Comparison of ENCODE assay signal across 17 mouse cellular contexts in genomic region chr17:74586768-74587167, GRCm38 (mm10).
"Had no signal": no experiment of that assay in that cellular context is flagged by ENCODE, and none has a peak within 500 bp of the region (broad histone marks: within the 10 kb centered on the region; RNA-seq: fewer than 3 reads in every experiment).

No protein-coding gene starts in this region.

- H3K4me1 ChIP-seq: liver, embryonic 15.5 days; lung, embryonic 15.5 days; midbrain, embryonic 13.5 days; midbrain, embryonic 15.5 days; neural tube, embryonic 12.5 days; stomach, embryonic 15.5 days had no signal

- H3K4me2 ChIP-seq: liver, embryonic 15.5 days; lung, embryonic 15.5 days; midbrain, embryonic 11.5 days; midbrain, embryonic 13.5 days; midbrain, embryonic 15.5 days; neural tube, embryonic 12.5 days; stomach, embryonic 15.5 days had no signal

- H3K27me3 ChIP-seq: liver, embryonic 15.5 days; lung, embryonic 15.5 days; megakaryocyte, embryonic 14.5 days; midbrain, embryonic 13.5 days; midbrain, embryonic 15.5 days; neural tube, embryonic 12.5 days; stomach, embryonic 15.5 days had no signal

- ATAC-seq: lung, postnatal 0 days; midbrain, embryonic 13.5 days; midbrain, embryonic 15.5 days had no signal

- H3K4me3 ChIP-seq: liver, embryonic 15.5 days; lung, embryonic 15.5 days; megakaryocyte, embryonic 14.5 days; midbrain, embryonic 13.5 days; midbrain, embryonic 15.5 days; neural tube, embryonic 12.5 days; stomach, embryonic 15.5 days had no signal

- DNase-seq: lung, adult 2 months; lung, postnatal 14 days; right cerebral cortex, postnatal 14 days; thymus, adult 2 months; thymus, postnatal 25 days; thymus, postnatal 4 days had no signal

- H3K27ac ChIP-seq: liver, embryonic 15.5 days; lung, embryonic 15.5 days; macrophage; midbrain, embryonic 13.5 days; midbrain, embryonic 15.5 days; neural tube, embryonic 12.5 days; stomach, embryonic 15.5 days; stomach, postnatal 0 days had no signal

- H3K9me3 ChIP-seq: liver, embryonic 15.5 days; lung, embryonic 15.5 days; megakaryocyte, embryonic 14.5 days; midbrain, embryonic 13.5 days; midbrain, embryonic 15.5 days; neural tube, embryonic 12.5 days; stomach, embryonic 15.5 days had no signal

- H3K9ac ChIP-seq: liver, embryonic 15.5 days; lung, embryonic 15.5 days; midbrain, embryonic 13.5 days; midbrain, embryonic 15.5 days; neural tube, embryonic 12.5 days; stomach, embryonic 15.5 days had no signal

- H3K36me3 ChIP-seq: midbrain, embryonic 15.5 days had no signal
